Mouse (Mus musculus): ENCODE data around the gene Mllt1. TPM values are rescaled to one million over a fixed set of nuclear protein-coding genes. Genes with fewer than 3 reads are reported as not detected.
A peak's percentile ranks its signal among the peaks of the same experiment; 100 is the strongest.

Mllt1 gene
- total and polyA plus RNA-seq, 3 experiments = 25.0 to 63.0 TPM; not detected in 1

DNA sequence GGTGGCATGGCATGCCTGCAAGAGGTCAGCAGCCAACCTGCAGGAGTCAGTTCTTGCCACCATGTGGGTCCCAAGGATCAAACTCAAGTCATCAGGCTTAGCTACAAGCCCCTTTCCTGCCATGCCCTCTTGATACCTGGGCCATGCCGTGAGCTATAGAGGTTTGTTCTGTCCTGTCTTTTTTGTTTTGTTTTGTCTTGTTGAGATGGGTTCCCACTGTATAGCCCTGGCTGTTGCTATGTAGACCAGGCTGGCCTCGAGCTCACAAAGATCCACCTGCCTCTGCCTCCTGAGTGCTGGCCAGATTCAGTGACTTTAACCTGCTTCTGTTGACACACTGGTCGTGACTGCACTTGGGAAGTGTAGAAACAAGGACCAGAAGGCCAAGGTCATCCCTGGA, 40.2 kb upstream of the Mllt1 start:
- H3K9me3 ChIP-seq (replicated peaks; ENCODE audit: insufficient read depth, low read length) = no peaks in the 10 kb centered on the region
- H3K4me1 ChIP-seq (ENCODE audit: control insufficient read depth in 1 of 2, insufficient read depth in 2 of 2, low read length in 2 of 2) = no peaks in the 10 kb centered on the region
- H3K9ac ChIP-seq (ENCODE audit: control insufficient read depth, low read depth, low read length, poor library complexity, severe bottlenecking) = no peak overlapping the region
- no peaks in the 10 kb centered on the region for H3K36me3 ChIP-seq (ENCODE audit: control insufficient read depth in 1 of 2, insufficient read depth in 2 of 2, low read length in 2 of 2)
- no peak overlapping the region for H3K27ac ChIP-seq (ENCODE audit: control insufficient read depth, low read depth, low read length)
- H3K79me2 ChIP-seq (ENCODE audit: control insufficient read depth, insufficient read depth, low read length, poor library complexity) = no peaks in the 10 kb centered on the region
- H3K4me3 ChIP-seq (ENCODE audit: control insufficient read depth in 1 of 2, insufficient read depth in 1 of 2, low read depth in 2 of 2, low read length in 2 of 2) = no peak overlapping the region
- DNase-seq (ENCODE audit: low read depth, low spot score) = no peak
- TF ChIP-seq E2F4 (IDR thresholded peaks at IDR 0.05; ENCODE audit: borderline replicate concordance, low read depth, low read length) (no peak), MYC (IDR thresholded peaks at IDR 0.05; ENCODE audit: low read depth, low read length) (no peak), POLR2AphosphoS5 (IDR thresholded peaks at IDR 0.05; ENCODE audit: borderline replicate concordance, low read depth, low read length) (no peak), MAX (IDR thresholded peaks at IDR 0.05; ENCODE audit: low read length) (no peak), GATA1 (IDR thresholded peaks at IDR 0.05; ENCODE audit: low read depth, low read length) (no peak)
- H3K27me3 ChIP-seq (ENCODE audit: control insufficient read depth in 1 of 2, insufficient read depth in 2 of 2, low read length in 2 of 2) = peaks cover 1 to 11% of the 10 kb centered on the region in 2 experiments; a peak in 3 of 4 replicates

DNA sequence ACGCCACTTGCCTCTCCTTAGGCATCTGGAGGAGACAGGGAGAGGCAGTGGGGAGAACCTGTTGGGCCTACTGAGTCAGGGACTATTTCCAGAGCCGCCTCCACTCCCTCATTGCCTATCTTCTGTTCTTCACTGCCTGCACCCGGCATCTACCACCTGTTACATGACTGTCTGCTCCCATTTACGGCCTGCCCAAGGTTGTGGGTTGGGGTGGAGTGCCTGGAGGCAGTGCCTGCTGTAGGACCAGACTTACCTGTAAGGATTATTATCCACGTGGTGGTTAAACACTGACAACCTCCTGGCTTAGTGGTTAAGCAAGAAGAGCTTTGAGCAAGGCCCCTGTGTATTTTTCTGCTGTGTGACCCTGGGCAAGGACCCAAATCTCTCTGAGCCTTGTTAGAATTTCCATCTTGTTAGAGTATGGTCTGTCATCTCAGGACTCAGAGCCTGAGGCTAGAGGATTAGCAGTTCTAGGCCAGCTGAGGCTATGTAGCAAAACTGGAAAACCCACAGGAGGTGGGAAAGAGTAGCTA, 39.6 kb upstream of the Mllt1 start:
- Histone ChIP-seq H3K27me3 (ENCODE audit: control insufficient read depth in 1 of 2, insufficient read depth in 2 of 2, low read length in 2 of 2) (peaks cover 5 to 12% of the 10 kb centered on the region in 2 experiments), H3K36me3 (ENCODE audit: control insufficient read depth in 1 of 2, insufficient read depth in 2 of 2, low read length in 2 of 2) (no peaks in the 10 kb centered on the region), H3K4me1 (ENCODE audit: control insufficient read depth in 1 of 2, insufficient read depth in 2 of 2, low read length in 2 of 2) (no peaks in the 10 kb centered on the region), H3K9ac (ENCODE audit: control insufficient read depth, low read depth, low read length, poor library complexity, severe bottlenecking) (no peak overlapping the region), H3K27ac (ENCODE audit: control insufficient read depth, low read depth, low read length) (no peak overlapping the region), H3K79me2 (ENCODE audit: control insufficient read depth, insufficient read depth, low read length, poor library complexity) (no peaks in the 10 kb centered on the region), H3K9me3 (replicated peaks; ENCODE audit: insufficient read depth, low read length) (no peaks in the 10 kb centered on the region), H3K4me3 (ENCODE audit: control insufficient read depth in 1 of 2, insufficient read depth in 1 of 2, low read depth in 2 of 2, low read length in 2 of 2) (no peak overlapping the region)
- TF ChIP-seq MAX (IDR thresholded peaks at IDR 0.05; ENCODE audit: low read length) = no peak
- no peak for TF ChIP-seq MYC (IDR thresholded peaks at IDR 0.05; ENCODE audit: low read depth, low read length)
- no peak for TF ChIP-seq RCOR1 (IDR thresholded peaks at IDR 0.05; ENCODE audit: low read depth, low read length)
- TF ChIP-seq GATA1 (IDR thresholded peaks at IDR 0.05; ENCODE audit: low read depth, low read length) = no peak
- no peak for TF ChIP-seq TCF12 (IDR thresholded peaks at IDR 0.05; ENCODE audit: low read depth, low read length)
- TF ChIP-seq EP300 (IDR thresholded peaks at IDR 0.05; ENCODE audit: low read depth in 1 of 2, low read length in 2 of 2) = no peak
- TF ChIP-seq POLR2A (IDR thresholded peaks at IDR 0.05; ENCODE audit: control insufficient read depth in 1 of 2, insufficient read depth in 1 of 2, low read depth in 1 of 2, low read length in 2 of 2, poor library complexity in 1 of 2) = no peak
- no peak for DNase-seq (ENCODE audit: low read depth, low spot score)

GRCm38 (mm10) chr17:56973956-56974707, 38.9 kb upstream of the Mllt1 start:
- no peak overlapping the region for H3K9ac ChIP-seq (ENCODE audit: control insufficient read depth, low read depth, low read length, poor library complexity, severe bottlenecking)
- DNase-seq (ENCODE audit: low read depth, low spot score) = peak; percentile 34
- peaks cover 10 to 17% of the 10 kb centered on the region in 2 experiments for H3K27me3 ChIP-seq (ENCODE audit: control insufficient read depth in 1 of 2, insufficient read depth in 2 of 2, low read length in 2 of 2)
- H3K4me3 ChIP-seq (ENCODE audit: control insufficient read depth in 1 of 2, insufficient read depth in 1 of 2, low read depth in 2 of 2, low read length in 2 of 2) = no peak overlapping the region
- TF ChIP-seq SMC3 (IDR thresholded peaks at IDR 0.05; ENCODE audit: low read depth, low read length) (no peak), RAD21 (IDR thresholded peaks at IDR 0.05; ENCODE audit: low read depth, low read length) (no peak), MYB (IDR thresholded peaks at IDR 0.05; ENCODE audit: low read depth, low read length) (no peak), UBTF (IDR thresholded peaks at IDR 0.05; ENCODE audit: borderline replicate concordance, insufficient read depth, low read depth, low read length) (no peak)
- H3K4me1 ChIP-seq (ENCODE audit: control insufficient read depth in 1 of 2, insufficient read depth in 2 of 2, low read length in 2 of 2) = no peaks in the 10 kb centered on the region
- H3K79me2 ChIP-seq (ENCODE audit: control insufficient read depth, insufficient read depth, low read length, poor library complexity) = no peaks in the 10 kb centered on the region
- no peaks in the 10 kb centered on the region for H3K9me3 ChIP-seq (replicated peaks; ENCODE audit: insufficient read depth, low read length)
- no peak overlapping the region for H3K27ac ChIP-seq (ENCODE audit: control insufficient read depth, low read depth, low read length)
- no peaks in the 10 kb centered on the region for H3K36me3 ChIP-seq (ENCODE audit: control insufficient read depth in 1 of 2, insufficient read depth in 2 of 2, low read length in 2 of 2)
